Mouse (Mus musculus): Measurements from ENCODE around the gene Mrpl4.

DNA sequence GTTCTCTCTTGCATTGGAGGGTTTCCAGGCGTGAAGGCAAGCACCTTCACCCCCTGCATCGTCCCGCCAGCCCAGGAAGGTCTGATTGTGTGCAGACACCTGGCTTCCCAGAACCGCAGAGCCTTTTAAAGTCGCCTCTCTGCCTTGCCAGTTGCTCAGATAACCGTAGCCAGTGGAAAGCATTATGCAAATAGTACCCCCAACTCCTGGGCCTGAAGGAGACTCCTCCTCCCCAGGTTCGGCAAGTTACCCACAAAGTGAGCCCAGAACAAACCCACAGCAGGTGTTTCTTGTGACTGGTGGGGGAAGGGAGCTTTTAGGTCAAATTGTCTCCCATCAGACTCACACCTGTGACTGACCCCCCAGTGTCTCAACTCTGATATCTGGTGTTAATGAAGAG is 14.6 kb upstream of the Mrpl4 start:
- TF ChIP-seq POLR2A (IDR thresholded peaks at IDR 0.05; ENCODE audit: insufficient read depth, low read length): no peak
- no peak for TF ChIP-seq CTCF (IDR thresholded peaks at IDR 0.05; ENCODE audit: low read depth, low read length)
- TF ChIP-seq EP300 (IDR thresholded peaks at IDR 0.05; ENCODE audit: insufficient read depth, low read depth, low read length): 0 out of 2 replicates have a peak, but pooled peaks have one; percentile 21
